Mouse (Mus musculus) kidney, adult 2 months (tissue): ENCODE results near the gene Leng1. TPM values are rescaled to one million over a fixed set of nuclear protein-coding genes. Genes with fewer than 3 reads are reported as not detected.

ENCODE experiments used
- DNase-seq: peaks from one replicate; pipeline ENCODE4 v3.0.0; 2021
- H3K27ac ChIP-seq: fragments of 200-500 bp; 2 replicates; pipeline ENCODE4 v1.5.1; 2012; ENCODE audit warnings: low read depth, low read length, control low read depth, inconsistent platforms; ENCODE audit not compliant: insufficient read depth
- H3K27me3 ChIP-seq: fragments of 200-500 bp; replicated peaks from 2 replicates; pipeline ENCODE4 v1.6.1; 2012; ENCODE audit warnings: mild to moderate bottlenecking, moderate library complexity, low read length, inconsistent platforms; ENCODE audit not compliant: control insufficient read depth, insufficient read depth
- H3K36me3 ChIP-seq: fragments of 200-500 bp; 2 replicates; pipeline ENCODE4 v1.6.1; 2012; ENCODE audit warnings: mild to moderate bottlenecking, moderate library complexity, low read length, inconsistent platforms; ENCODE audit not compliant: control insufficient read depth, insufficient read depth
- H3K4me1 ChIP-seq: fragments of 200-500 bp; 2 replicates; pipeline ENCODE4 v1.6.1; 2011; ENCODE audit warnings: low read length; ENCODE audit not compliant: control insufficient read depth, insufficient read depth
- H3K4me3 ChIP-seq: fragments of 200-500 bp; 2 replicates; pipeline ENCODE4 v1.5.1; 2011; ENCODE audit warnings: mild to moderate bottlenecking, low read depth, low read length, control low read depth; ENCODE audit not compliant: insufficient read depth
- CTCF ChIP-seq: fragments of 200-500 bp; conservative IDR thresholded peaks from 2 replicates; pipeline ENCODE4 v1.5.1; 2011; ENCODE audit warnings: low read depth, mild to moderate bottlenecking, control low read depth, low read length, moderate library complexity, mixed read lengths; ENCODE audit not compliant: insufficient read depth, insufficient read length
- POLR2A ChIP-seq: fragments of 200-500 bp; IDR thresholded peaks from one replicate; pipeline ENCODE4 v1.6.1; 2011; ENCODE audit warnings: low read depth, low read length, control low read depth
- WGBS: fragments of 180-500 bp; shearing (Covaris S2); methylation state at CpG from one replicate; pipeline ENCODE4 v1.1.7; 2018; 5-methylcytosine and 5-hydroxymethylcytosine counted together
- polyA plus RNA-seq: library from polyadenylated mRNA; depleted of rRNA; stranded (reverse); fragments of >200 nt; gene quantifications from 2 replicates; pipeline ENCODE4 v1.2.3, GENCODE M21; 2012

Gene Leng1
- polyA plus RNA-seq, 1 experiment = 6.8 TPM

DNA sequence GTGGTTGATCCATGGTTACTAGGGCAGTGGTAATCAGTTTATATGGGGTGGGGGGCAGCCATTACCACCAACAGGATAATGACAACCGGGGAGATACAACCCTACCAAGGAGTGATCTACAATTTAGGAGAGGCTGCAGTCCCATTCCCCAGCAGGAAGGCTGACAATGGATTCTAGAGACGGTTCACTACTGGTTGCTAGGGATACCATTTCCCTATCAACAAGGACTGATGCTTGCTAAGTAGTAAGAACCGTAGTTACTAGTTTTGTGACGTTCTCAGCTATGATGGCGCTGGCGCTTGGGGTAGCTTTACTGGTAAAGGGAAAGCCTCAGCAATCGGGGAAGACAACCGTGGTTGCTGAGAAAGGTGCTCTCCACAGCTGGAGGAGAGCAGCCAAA, 19.1 kb upstream of the Leng1 start:
- Histone ChIP-seq H3K27ac (no peak overlapping the region), H3K4me1 (no peaks in the 10 kb centered on the region), H3K27me3 (no peaks in the 10 kb centered on the region), H3K36me3 (peaks cover 2% of the 10 kb centered on the region; the same call in 1 of the 2 replicates), H3K4me3 (no peak overlapping the region)
- 91% methylated on average over 8 of the region's 8 CpGs for WGBS
- no peak for DNase-seq
- TF ChIP-seq POLR2A (no peak), CTCF (no peak)

DNA sequence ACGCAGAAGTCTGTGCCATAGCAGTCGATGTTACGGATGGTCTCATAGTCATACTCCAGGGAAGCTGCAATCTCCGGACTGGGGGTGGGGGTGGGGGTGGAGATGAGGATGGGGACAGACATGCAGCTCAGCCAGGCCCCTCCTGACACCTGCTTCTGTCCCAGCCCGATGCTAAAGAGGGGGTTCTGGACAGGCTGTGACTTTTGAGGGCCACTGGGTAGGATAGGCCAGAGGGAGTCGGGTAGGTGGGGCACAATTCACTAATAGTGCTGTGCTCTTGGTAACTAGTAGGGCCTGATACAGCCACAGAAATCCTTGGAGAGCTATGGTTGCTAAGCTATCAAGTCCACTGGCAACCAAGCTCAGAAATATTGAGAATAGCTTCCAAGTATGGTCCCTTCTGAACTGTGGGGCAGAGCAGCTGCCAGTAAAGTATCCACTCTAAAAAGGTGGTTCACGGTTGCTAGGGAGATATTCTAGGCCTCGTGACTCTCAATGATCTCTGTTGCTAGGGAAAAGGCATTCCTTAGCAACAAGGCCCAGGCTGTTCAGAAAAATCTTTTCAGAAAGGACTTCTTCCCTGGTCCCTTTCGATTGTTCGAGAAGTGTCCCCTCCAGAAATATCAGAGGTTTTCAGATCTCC, 18.4 kb upstream of the Leng1 start:
- 88% methylated on average over 10 of the region's 10 CpGs for WGBS
- Histone ChIP-seq H3K27ac (no peak overlapping the region), H3K36me3 (peaks cover 2% of the 10 kb centered on the region; the same call in 1 of the 2 replicates), H3K4me1 (no peaks in the 10 kb centered on the region), H3K27me3 (no peaks in the 10 kb centered on the region), H3K4me3 (no peak overlapping the region)
- DNase-seq = no peak
- TF ChIP-seq CTCF (no peak), POLR2A (no peak)

DNA sequence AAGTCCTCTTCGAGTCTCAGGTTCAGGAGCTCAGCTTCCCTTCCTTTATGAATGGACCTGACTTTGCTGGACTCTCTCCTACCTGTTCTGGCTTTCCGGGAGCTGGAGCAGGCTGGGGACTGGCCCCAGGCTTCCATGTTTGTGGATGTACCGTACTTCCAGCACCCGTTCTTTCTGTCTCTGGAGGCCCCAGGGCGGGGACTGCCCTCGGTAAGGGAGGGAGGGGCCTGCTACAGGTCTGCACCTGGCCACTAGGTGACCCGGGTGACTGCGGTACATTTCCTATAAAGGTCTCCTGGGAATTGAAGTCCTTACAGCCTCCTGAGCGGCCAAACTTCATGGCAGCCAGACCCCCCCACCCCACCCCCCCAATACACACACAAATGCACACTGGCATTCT, 11.7 kb upstream of the Leng1 start, which contains the start of gene Tmc4:
Gene Tmc4, minus strand, starts transcription at position 212 of the 400 bp plus-strand sequence.
- TF ChIP-seq CTCF = no peak; the same call in 1 of the 2 replicates
- TF ChIP-seq POLR2A = no peak
- Histone ChIP-seq H3K27ac (0 out of 2 replicates have a peak within 1 kb of the TSS, but pooled peaks have one; percentile 52), H3K4me1 (no peaks in the 10 kb centered on the region), H3K27me3 (no peaks in the 10 kb centered on the region), H3K4me3 (peak within 1 kb of the TSS; percentile 46), H3K36me3 (no peaks in the 10 kb centered on the region)
- WGBS = 46% methylated on average over 9 of the region's 9 CpGs
- DNase-seq = peak; percentile 69

DNA sequence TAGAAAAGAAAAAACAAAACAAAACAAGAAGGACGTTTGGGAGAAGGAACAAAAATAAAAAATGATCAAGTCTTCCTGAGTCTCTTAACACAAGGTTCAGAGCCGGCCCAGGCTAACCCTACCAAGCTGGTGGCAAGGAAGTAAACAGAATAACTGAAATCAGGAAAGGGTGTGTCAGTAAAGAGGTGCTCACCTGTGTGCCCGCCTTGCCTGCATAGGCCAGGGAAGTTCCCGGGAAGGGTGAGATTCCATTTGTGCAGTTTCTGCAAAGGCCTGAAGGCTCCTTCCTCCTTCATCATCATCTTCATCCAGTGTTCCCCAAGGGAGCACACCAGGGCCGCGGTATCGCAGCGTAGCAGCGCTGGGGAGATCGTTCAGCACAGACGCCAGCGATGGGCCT, 10.7 kb upstream of the Leng1 start:
- Histone ChIP-seq H3K36me3 (no peaks in the 10 kb centered on the region), H3K27ac (no peak overlapping the region), H3K4me1 (no peaks in the 10 kb centered on the region), H3K27me3 (no peaks in the 10 kb centered on the region), H3K4me3 (no peak overlapping the region)
- WGBS = 85% methylated on average over 12 of the region's 12 CpGs
- DNase-seq = no peak
- TF ChIP-seq CTCF (no peak), POLR2A (no peak)

DNA sequence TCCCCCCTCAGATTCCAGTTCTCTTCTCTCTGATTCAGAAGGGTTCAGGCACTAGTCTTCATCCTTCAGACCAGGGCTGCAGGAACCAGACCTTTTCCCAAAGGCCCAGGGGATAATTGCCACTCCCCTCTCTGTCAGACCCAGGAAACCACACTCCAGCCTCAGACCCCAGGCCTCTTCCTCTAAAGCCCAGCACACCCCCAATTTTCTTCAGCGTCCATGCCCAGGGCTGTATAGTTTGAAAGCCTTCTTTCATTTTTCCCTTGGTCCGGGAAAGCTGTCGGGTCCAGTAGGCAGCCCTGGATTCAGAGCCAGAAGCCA, 9.5 kb upstream of the Leng1 start:
- no peaks in the 10 kb centered on the region for H3K4me1 ChIP-seq
- no peak overlapping the region for H3K27ac ChIP-seq
- DNase-seq = no peak
- no peak overlapping the region for H3K4me3 ChIP-seq
- no peaks in the 10 kb centered on the region for H3K27me3 ChIP-seq
- H3K36me3 ChIP-seq = no peaks in the 10 kb centered on the region
- WGBS = 80% methylated on average over 3 of the region's 3 CpGs
- TF ChIP-seq POLR2A (no peak), CTCF (no peak)

DNA sequence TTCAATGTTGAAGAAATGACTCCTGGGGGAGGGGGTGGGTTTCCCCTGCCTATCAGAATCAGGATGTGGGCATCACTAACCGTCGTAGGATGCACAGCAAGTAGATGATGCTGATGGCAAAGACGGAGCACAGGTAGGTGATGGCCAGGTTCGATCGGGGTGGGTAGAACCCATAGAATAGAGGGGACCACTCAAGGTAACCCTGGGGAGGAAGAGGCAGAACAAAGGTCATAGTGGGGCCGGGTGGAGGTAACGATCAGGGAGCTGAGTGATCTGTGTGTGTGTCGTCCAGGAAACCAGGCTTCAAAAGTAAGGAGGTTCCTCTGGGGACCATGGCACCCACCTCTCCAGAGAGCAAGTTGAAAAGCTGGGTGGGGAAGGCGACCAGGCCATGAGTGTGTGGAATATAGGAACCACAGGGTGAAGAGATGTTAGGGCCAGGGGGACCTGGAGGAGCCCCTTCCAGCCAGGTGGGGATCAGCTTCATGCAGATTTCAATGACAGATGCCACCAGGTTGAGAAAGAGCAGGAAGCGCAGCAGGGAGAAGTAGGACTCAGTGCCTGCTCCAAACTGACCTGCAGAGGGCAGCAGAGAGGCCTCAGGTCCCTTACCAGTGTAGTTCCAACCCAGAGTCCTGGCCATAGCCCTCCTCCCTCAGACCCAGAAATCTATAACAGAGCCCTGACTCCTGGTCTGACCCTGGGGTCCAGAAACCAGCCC, 9.0 kb upstream of the Leng1 start:
- no peak overlapping the region for H3K4me3 ChIP-seq
- WGBS = 70% methylated on average over 10 of the region's 10 CpGs
- H3K27ac ChIP-seq = no peak overlapping the region
- DNase-seq = peak; percentile 85
- H3K27me3 ChIP-seq = no peaks in the 10 kb centered on the region
- no peaks in the 10 kb centered on the region for H3K4me1 ChIP-seq
- no peaks in the 10 kb centered on the region for H3K36me3 ChIP-seq
- peak; percentile 93 for TF ChIP-seq CTCF
- TF ChIP-seq POLR2A = no peak

DNA sequence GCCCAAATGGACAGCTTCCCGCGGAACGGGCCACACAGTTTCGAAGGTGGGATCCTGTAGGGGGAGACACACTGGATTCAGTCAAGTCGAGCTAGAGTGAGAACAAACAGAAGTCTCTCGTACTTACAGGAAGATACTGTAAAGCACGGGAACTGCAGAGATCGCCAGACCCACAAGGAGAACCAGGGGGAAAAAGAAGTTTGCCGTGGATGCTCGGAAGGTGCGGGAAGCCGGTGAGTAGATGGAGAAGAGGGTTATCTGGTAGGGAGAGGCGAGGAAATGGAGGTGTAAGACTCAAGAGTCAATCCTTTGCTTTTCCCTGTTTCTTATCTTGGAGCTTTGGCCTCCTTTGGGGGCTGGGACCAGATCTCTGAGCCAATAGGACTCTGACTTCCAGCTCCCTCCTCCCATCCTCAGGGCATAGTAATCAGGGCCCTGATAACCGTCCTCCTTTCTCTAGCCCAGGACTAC, 1.3 kb upstream of the Leng1 start:
- H3K36me3 ChIP-seq = no peaks in the 10 kb centered on the region
- H3K4me1 ChIP-seq = peaks cover 7% of the 10 kb centered on the region; the same call in 1 of the 2 replicates
- DNase-seq = no peak
- no peaks in the 10 kb centered on the region for H3K27me3 ChIP-seq
- TF ChIP-seq POLR2A = no peak
- WGBS = 48% methylated on average over 14 of the region's 14 CpGs
- peak overlapping the region; percentile 39; the same call in 1 of the 2 replicates for H3K4me3 ChIP-seq
- H3K27ac ChIP-seq = no peak overlapping the region
